Mouse (Mus musculus) liver, adult 2 months (tissue): Measurements from ENCODE around the gene Epha3. TPM values are rescaled to one million over a fixed set of nuclear protein-coding genes. Genes with fewer than 3 reads are reported as not detected.

Experiments
- DNase-seq: peaks from one replicate; pipeline ENCODE4 v3.0.0-alpha.2; 2011; ENCODE audit warnings: low read depth, low spot score; ENCODE audit errors: extremely low read depth
- H3K27ac ChIP-seq: fragments of 200-500 bp; replicated peaks from 2 replicates; pipeline ENCODE4 v1.5.1; 2012; ENCODE audit warnings: low read depth, mild to moderate bottlenecking, control low read depth, inconsistent platforms, low read length; ENCODE audit not compliant: insufficient read depth
- H3K27me3 ChIP-seq: fragments of 200-500 bp; 2 replicates; pipeline ENCODE4 v1.6.1; 2012; ENCODE audit warnings: mild to moderate bottlenecking, moderate library complexity, low read length, inconsistent platforms; ENCODE audit not compliant: control insufficient read depth, insufficient read depth
- H3K36me3 ChIP-seq: fragments of 200-500 bp; 2 replicates; pipeline ENCODE4 v1.6.1; 2012; ENCODE audit warnings: low read length, inconsistent platforms; ENCODE audit not compliant: control insufficient read depth, insufficient read depth
- H3K4me1 ChIP-seq: fragments of 200-500 bp; 2 replicates; pipeline ENCODE4 v1.6.1; 2011; ENCODE audit warnings: low read length; ENCODE audit not compliant: control insufficient read depth, insufficient read depth
- H3K4me3 ChIP-seq: fragments of 200-500 bp; 2 replicates; pipeline ENCODE4 v1.5.1; 2011; ENCODE audit warnings: low read depth, mild to moderate bottlenecking, control low read depth, low read length, moderate library complexity; ENCODE audit not compliant: insufficient read depth
- H3K79me2 ChIP-seq: fragments of 200-500 bp; 2 replicates; pipeline ENCODE4 v1.6.1; 2012; ENCODE audit warnings: inconsistent platforms, mild to moderate bottlenecking, low read length, moderate library complexity; ENCODE audit not compliant: control insufficient read depth, insufficient read depth
- H3K9ac ChIP-seq: fragments of 200-500 bp; 2 replicates; pipeline ENCODE4 v1.6.1; 2012; ENCODE audit warnings: low read depth, mild to moderate bottlenecking, control low read depth, inconsistent platforms, low read length
- CTCF ChIP-seq: fragments of 200-500 bp; IDR thresholded peaks from 2 replicates; pipeline ENCODE4 v1.5.1; 2011; ENCODE audit warnings: low read depth, low read length, control low read depth
- POLR2A ChIP-seq: fragments of 200-500 bp; IDR thresholded peaks from 2 replicates; pipeline ENCODE4 v1.6.1; 2011; ENCODE audit warnings: low read length, control low read depth; ENCODE audit not compliant: insufficient read depth; ENCODE audit errors: extremely low read depth
- WGBS: fragments of 180-500 bp; shearing (Covaris S2); methylation state at CpG from one replicate; pipeline ENCODE4 v1.1.7; 2018; 5-methylcytosine and 5-hydroxymethylcytosine counted together
- polyA plus RNA-seq: library from polyadenylated mRNA; depleted of rRNA; stranded (reverse); fragments of >200 nt; gene quantifications from 2 replicates; pipeline ENCODE4 v1.2.3, GENCODE M21; 2012
- total RNA-seq: library from RNA; depleted of rRNA; stranded (reverse); fragments of >200 nt; gene quantifications from 2 replicates; pipeline ENCODE4 v1.2.3, GENCODE M21; 2014

Epha3 gene
- total and polyA plus RNA-seq, 2 experiments, result 0.32 to 1.4 TPM

DNA sequence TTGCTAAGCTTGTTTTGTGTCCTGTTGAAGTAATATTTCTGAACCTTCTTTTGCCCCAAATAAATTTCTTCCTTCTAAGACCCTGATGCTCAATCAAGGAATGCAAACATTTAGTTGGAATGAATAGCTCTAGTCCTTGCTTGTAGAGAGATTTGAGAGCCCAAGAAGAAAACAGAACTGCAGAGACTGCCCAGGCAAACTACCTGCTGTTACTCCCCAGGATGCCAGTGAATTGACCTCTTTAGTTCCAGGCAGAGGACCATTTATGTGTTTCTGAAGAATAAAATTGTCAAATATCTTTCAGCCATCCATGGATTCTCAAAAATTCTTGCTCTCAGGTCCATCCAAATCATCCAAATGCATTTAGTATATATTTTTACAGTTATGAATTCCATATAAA, 238.7 kb downstream of the Epha3 start:
- Histone ChIP-seq H3K27me3 (no peaks in the 10 kb centered on the region), H3K4me3 (no peak overlapping the region), H3K27ac (no peak overlapping the region), H3K79me2 (no peaks in the 10 kb centered on the region), H3K9ac (no peak overlapping the region), H3K36me3 (no peaks in the 10 kb centered on the region), H3K4me1 (no peaks in the 10 kb centered on the region)
- no peak for DNase-seq
- TF ChIP-seq POLR2A (no peak), CTCF (no peak)

DNA sequence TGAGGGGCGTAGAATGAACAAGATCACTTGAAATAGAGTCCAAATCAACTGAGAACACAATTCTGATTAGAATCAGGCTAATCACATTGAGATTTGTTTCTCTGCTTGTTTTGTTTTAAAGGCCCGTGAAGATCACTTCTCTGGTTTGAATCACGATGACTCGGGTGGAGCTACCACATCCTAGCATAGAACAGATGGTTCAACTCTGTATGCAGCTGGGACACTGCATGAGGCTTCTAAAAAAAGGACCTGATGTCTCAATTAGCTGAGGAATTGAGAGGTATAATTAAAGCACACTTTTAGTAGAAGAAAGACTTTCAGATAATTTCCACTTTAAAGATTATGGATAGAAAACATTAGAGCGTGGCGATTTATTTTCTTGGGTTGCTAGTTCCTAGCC, 242.1 kb downstream of the Epha3 start:
- H3K27ac ChIP-seq, result no peak overlapping the region
- TF ChIP-seq POLR2A (no peak), CTCF (no peak)
- H3K4me3 ChIP-seq, result no peak overlapping the region
- no peaks in the 10 kb centered on the region for H3K79me2 ChIP-seq
- no peaks in the 10 kb centered on the region for H3K4me1 ChIP-seq
- 82% methylated on average over 6 of the region's 6 CpGs for WGBS
- no peaks in the 10 kb centered on the region for H3K27me3 ChIP-seq
- no peak overlapping the region for H3K9ac ChIP-seq
- no peak for DNase-seq
- no peaks in the 10 kb centered on the region for H3K36me3 ChIP-seq

DNA sequence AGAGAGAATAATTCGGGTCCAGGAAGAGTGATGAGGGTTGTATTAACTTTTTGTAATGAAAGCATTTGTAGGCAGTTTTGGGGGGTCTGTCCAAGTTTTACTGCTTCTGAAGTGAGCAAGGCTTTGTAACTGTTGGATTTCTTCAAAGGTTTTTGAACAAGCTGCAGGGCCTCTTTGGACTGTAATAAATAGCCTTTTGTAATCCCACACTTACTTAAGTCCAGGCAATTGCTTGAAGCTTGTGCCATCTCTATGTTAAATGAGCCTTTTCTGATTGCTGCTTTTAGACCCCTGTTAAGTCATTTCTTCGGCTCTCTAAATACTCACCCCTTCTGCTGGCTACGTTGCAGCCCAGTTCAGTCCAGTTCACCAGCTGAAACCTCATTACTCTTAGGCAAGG, 248.6 kb downstream of the Epha3 start:
- WGBS, result 80% methylated on average over 3 of the region's 3 CpGs
- no peak overlapping the region for H3K27ac ChIP-seq

DNA sequence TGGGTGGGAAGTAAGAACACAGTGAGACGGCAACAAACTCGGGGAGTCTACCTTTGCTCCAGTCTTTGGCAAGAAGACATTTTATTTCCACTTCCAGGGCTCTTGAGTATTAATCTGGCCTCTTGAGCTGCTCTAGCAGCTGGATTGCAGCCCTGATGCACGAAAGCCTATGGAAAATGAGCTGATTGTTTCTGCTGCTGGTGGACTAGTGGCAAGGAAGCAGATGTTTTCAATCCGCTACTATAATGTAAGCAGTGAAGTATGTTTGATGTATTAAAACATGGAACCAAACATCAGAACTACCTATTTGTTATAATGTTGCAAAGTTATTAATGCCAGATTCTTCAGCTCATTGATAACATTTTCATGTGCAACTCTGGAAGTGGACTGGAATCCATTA, 251.0 kb downstream of the Epha3 start:
- TF ChIP-seq POLR2A (no peak), CTCF (no peak)
- Histone ChIP-seq H3K4me3 (no peak overlapping the region), H3K36me3 (no peaks in the 10 kb centered on the region), H3K79me2 (no peaks in the 10 kb centered on the region), H3K9ac (no peak overlapping the region), H3K4me1 (no peaks in the 10 kb centered on the region), H3K27me3 (no peaks in the 10 kb centered on the region), H3K27ac (no peak overlapping the region)
- WGBS, result 75% methylated on average over 4 of the region's 4 CpGs
- DNase-seq, result no peak

More for the DNA sequence above, 248.6 kb downstream of the Epha3 start:
- no peak for DNase-seq
- TF ChIP-seq POLR2A (no peak), CTCF (no peak)
- Histone ChIP-seq H3K27me3 (no peaks in the 10 kb centered on the region), H3K4me3 (no peak overlapping the region), H3K36me3 (no peaks in the 10 kb centered on the region), H3K9ac (no peak overlapping the region), H3K4me1 (no peaks in the 10 kb centered on the region), H3K79me2 (no peaks in the 10 kb centered on the region)

DNA sequence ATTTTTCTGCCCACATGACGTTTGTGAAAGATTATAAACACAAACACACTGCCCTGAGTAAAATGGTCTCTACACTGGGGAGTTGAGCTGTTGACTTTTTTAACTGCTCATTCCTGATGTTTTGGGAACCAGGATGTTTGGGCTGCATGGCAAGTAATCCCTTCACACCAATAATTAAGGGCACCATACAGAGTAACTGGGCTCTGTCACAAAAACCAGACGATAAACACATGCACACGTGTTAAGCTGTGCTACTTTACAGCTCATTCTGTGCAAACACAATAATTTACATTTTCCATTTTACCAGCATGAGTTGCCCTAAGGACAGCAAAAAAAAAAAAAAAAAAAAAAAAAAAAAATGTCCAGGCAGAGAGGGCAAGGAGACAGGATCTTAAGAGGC, 263.7 kb downstream of the Epha3 start:
- no peak overlapping the region for H3K27ac ChIP-seq
- H3K27me3 ChIP-seq, result no peaks in the 10 kb centered on the region
- no peaks in the 10 kb centered on the region for H3K4me1 ChIP-seq
- H3K36me3 ChIP-seq, result no peaks in the 10 kb centered on the region
- H3K4me3 ChIP-seq, result no peak overlapping the region
- H3K79me2 ChIP-seq, result no peaks in the 10 kb centered on the region
- no peak for TF ChIP-seq POLR2A
- TF ChIP-seq CTCF, result no peak
- no peak for DNase-seq
- 52% methylated on average over 3 of the region's 3 CpGs for WGBS
- H3K9ac ChIP-seq, result no peak overlapping the region

DNA sequence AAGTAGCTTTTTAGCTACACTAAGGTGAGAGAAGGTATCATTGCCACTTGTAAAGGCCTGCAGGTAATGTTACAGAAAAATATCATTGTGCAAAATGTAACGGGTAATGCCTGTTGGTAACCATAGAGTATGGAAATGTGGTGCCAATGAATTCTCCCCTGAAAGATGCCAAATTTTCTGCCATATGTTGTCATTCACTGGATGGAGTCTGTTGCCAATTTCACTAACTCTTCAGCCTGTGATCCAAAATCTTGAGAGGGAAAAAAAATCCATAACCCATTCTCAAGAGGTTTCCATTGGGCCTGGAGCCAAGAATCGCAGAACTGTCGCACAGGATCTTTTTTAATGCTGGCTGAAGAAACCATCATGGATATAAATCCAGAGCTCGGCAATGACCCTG, 269.3 kb downstream of the Epha3 start:
- TF ChIP-seq POLR2A (no peak), CTCF (no peak)
- Histone ChIP-seq H3K27ac (no peak overlapping the region), H3K27me3 (no peaks in the 10 kb centered on the region), H3K79me2 (no peaks in the 10 kb centered on the region), H3K4me1 (no peaks in the 10 kb centered on the region), H3K9ac (no peak overlapping the region), H3K4me3 (no peak overlapping the region), H3K36me3 (no peaks in the 10 kb centered on the region)
- DNase-seq, result no peak
- 91% methylated on average over 4 of the region's 4 CpGs for WGBS
